Mouse (Mus musculus): ENCODE results near the gene Reps2.

DNA sequence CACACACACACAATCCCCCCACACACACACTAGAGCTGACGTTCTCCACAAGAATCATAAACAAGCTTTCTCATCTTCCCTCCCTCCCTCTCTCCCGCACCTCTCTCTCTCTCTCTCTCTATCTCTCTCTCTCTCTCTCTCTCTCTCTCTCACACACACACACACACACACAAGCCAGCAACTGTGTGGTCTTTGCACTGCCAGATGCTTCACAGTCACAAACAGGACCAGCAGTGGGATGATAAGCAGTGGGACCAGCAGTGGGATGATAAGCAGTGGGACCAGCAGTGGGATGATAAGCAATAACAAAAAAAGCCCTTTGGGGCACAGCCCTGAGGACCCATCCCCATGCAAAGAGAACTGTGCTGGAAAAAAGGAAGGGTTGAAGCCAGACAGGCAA lies 35.4 kb upstream of the Reps2 start:
- TF ChIP-seq E2F4 (IDR thresholded peaks at IDR 0.05; ENCODE audit: insufficient replicate concordance, low read depth, low read length): no peak
- TF ChIP-seq POLR2A (IDR thresholded peaks at IDR 0.05; ENCODE audit: low read depth, low read length): no peak
